Mouse (Mus musculus): ENCODE measurements at regions not wholly inside any gene's neighbourhood (a gene's known extent, or its start where the extent isn't known, plus 50 kb on each side); places are given as distances from the start of the nearest gene placed in this dataset.
"Not testable (repeated sequence)": the region's sequence is repeated elsewhere in the genome, so short reads cannot be mapped to it uniquely, and the experiment has no call there.

- TF ChIP-seq MAFK (IDR thresholded peaks at IDR 0.05; ENCODE audit: borderline replicate concordance, low read depth, low read length) (no peak), ZNF384 (IDR thresholded peaks at IDR 0.05; ENCODE audit: low read depth, low read length) (no peak), ELF1 (IDR thresholded peaks at IDR 0.05; ENCODE audit: low read depth, low read length) (no peak), RCOR1 (IDR thresholded peaks at IDR 0.05; ENCODE audit: low read depth, low read length) (no peak), TCF12 (IDR thresholded peaks at IDR 0.05; ENCODE audit: low read depth, low read length) (no peak), CHD1 (IDR thresholded peaks at IDR 0.05; ENCODE audit: low read depth, low read length) (no peak), CTCF (IDR thresholded peaks at IDR 0.05 in 2 of 3, conservative IDR thresholded peaks at IDR 0.05 in 1 of 3; ENCODE audit: control insufficient read depth in 1 of 3, insufficient read depth in 1 of 3, low read depth in 2 of 3, low read length in 3 of 3, poor library complexity in 1 of 3, severe bottlenecking in 1 of 3) (no peak), E2F4 (IDR thresholded peaks at IDR 0.05; ENCODE audit: borderline replicate concordance, low read depth, low read length) (no peak), ZMIZ1 (IDR thresholded peaks at IDR 0.05; ENCODE audit: low read depth, low read length) (no peak), USF2 (IDR thresholded peaks at IDR 0.05; ENCODE audit: borderline replicate concordance in 1 of 2, insufficient read depth in 1 of 2, low read depth in 1 of 2, low read length in 2 of 2) (no peak), ETS1 (IDR thresholded peaks at IDR 0.05; ENCODE audit: low read depth, low read length) (no peak), MYB (IDR thresholded peaks at IDR 0.05; ENCODE audit: low read depth, low read length) (no peak), MEF2A (IDR thresholded peaks at IDR 0.05; ENCODE audit: extremely low read depth, insufficient replicate concordance, low read depth, low read length, poor library complexity, severe bottlenecking) (no peak), POLR2AphosphoS2 (IDR thresholded peaks at IDR 0.05; ENCODE audit: low read length) (no peak), UBTF (IDR thresholded peaks at IDR 0.05; ENCODE audit: borderline replicate concordance, insufficient read depth, low read depth, low read length) (no peak), KAT2A (conservative IDR thresholded peaks at IDR 0.05; ENCODE audit: low read depth, low read length) (no peak), POLR2A (IDR thresholded peaks at IDR 0.05; ENCODE audit: control insufficient read depth in 1 of 2, insufficient read depth in 1 of 2, low read depth in 1 of 2, low read length in 2 of 2, poor library complexity in 1 of 2) (no peak), MXI1 (IDR thresholded peaks at IDR 0.05; ENCODE audit: low read depth, low read length) (no peak)
- Histone ChIP-seq H3K9ac (ENCODE audit: control insufficient read depth, low read depth, low read length, poor library complexity, severe bottlenecking) (no peak overlapping the region), H3K9me3 (replicated peaks; ENCODE audit: insufficient read depth, low read length) (no peaks in the 10 kb centered on the region)
Measured at GRCm38 (mm10) chr10:26158786-26159185, 70.7 kb upstream of the Samd3 start.

GRCm38 (mm10) chr10:26161139-26161538 is 68.4 kb upstream of the Samd3 start:
- not testable (repeated sequence) for H3K27me3 ChIP-seq (ENCODE audit: control insufficient read depth in 1 of 2, insufficient read depth in 2 of 2, low read length in 2 of 2); H3K4me3 ChIP-seq (ENCODE audit: control insufficient read depth in 1 of 2, insufficient read depth in 1 of 2, low read depth in 2 of 2, low read length in 2 of 2); H3K79me2 ChIP-seq (ENCODE audit: control insufficient read depth, insufficient read depth, low read length, poor library complexity); H3K4me1 ChIP-seq (ENCODE audit: control insufficient read depth in 1 of 2, insufficient read depth in 2 of 2, low read length in 2 of 2); H3K9ac ChIP-seq (ENCODE audit: control insufficient read depth, low read depth, low read length, poor library complexity, severe bottlenecking); H3K27ac ChIP-seq (ENCODE audit: control insufficient read depth, low read depth, low read length); H3K9me3 ChIP-seq (replicated peaks; ENCODE audit: insufficient read depth, low read length); H3K36me3 ChIP-seq (ENCODE audit: control insufficient read depth in 1 of 2, insufficient read depth in 2 of 2, low read length in 2 of 2); DNase-seq (ENCODE audit: low read depth, low spot score)

More at GRCm38 (mm10) chr10:26158786-26159185, 70.7 kb upstream of the Samd3 start:
- Histone ChIP-seq H3K36me3 (ENCODE audit: control insufficient read depth in 1 of 2, insufficient read depth in 2 of 2, low read length in 2 of 2) (no peaks in the 10 kb centered on the region), H3K79me2 (ENCODE audit: control insufficient read depth, insufficient read depth, low read length, poor library complexity) (no peaks in the 10 kb centered on the region), H3K27me3 (ENCODE audit: control insufficient read depth in 1 of 2, insufficient read depth in 2 of 2, low read length in 2 of 2) (no peaks in the 10 kb centered on the region), H3K4me1 (ENCODE audit: control insufficient read depth in 1 of 2, insufficient read depth in 2 of 2, low read length in 2 of 2) (no peaks in the 10 kb centered on the region), H3K4me3 (ENCODE audit: control insufficient read depth in 1 of 2, insufficient read depth in 1 of 2, low read depth in 2 of 2, low read length in 2 of 2) (no peak overlapping the region), H3K27ac (ENCODE audit: control insufficient read depth, low read depth, low read length) (no peak overlapping the region)
- no peak for DNase-seq (ENCODE audit: low read depth, low spot score)
